Mouse (Mus musculus) myocyte (in vitro differentiated cells): ENCODE data around the gene Kank3. TPM values are rescaled to one million over a fixed set of nuclear protein-coding genes. Genes with fewer than 3 reads are reported as not detected.
A peak's percentile ranks its signal among the peaks of the same experiment; 100 is the strongest.

ENCODE experiments used
- H3K27me3 ChIP-seq: one replicate; pipeline ENCODE4 v1.6.1; 2011; ENCODE audit not compliant: control insufficient read depth, insufficient read depth, insufficient read length
- H3K36me3 ChIP-seq: one replicate; pipeline ENCODE4 v1.6.1; 2011; ENCODE audit not compliant: control insufficient read depth, insufficient read depth
- H3K4me2 ChIP-seq: one replicate; pipeline ENCODE4 v1.6.1; 2011; ENCODE audit warnings: low read depth, control low read depth
- H3K4me3 ChIP-seq: one replicate; pipeline ENCODE4 v1.5.1; 2011; ENCODE audit warnings: mild to moderate bottlenecking, control low read depth, moderate library complexity
- H3K79me2 ChIP-seq: one replicate; pipeline ENCODE4 v1.6.1; 2011; ENCODE audit not compliant: control insufficient read depth, insufficient read depth
- H3ac ChIP-seq: one replicate; pipeline ENCODE4 v1.6.1; 2011; ENCODE audit not compliant: control insufficient read depth, insufficient read length
- CEBPB ChIP-seq: IDR thresholded peaks from 2 replicates; pipeline ENCODE4 v1.6.1; 2011; ENCODE audit warnings: mild to moderate bottlenecking, moderate library complexity; ENCODE audit not compliant: poor library complexity, insufficient read depth, severe bottlenecking
- E2F4 ChIP-seq: IDR thresholded peaks from one replicate; pipeline ENCODE4 v1.6.1; 2011; ENCODE audit warnings: mild to moderate bottlenecking, control low read depth, moderate library complexity; ENCODE audit not compliant: insufficient read depth
- MAX ChIP-seq: IDR thresholded peaks from one replicate; pipeline ENCODE4 v1.6.1; 2011; ENCODE audit warnings: low read depth, mild to moderate bottlenecking, control low read depth
- MYOD1 ChIP-seq, 3 experiments: IDR thresholded peaks; one replicate each; pipeline ENCODE4 v1.6.1; 2011; ENCODE audit warnings: control low read depth in 2 of 3, low read depth in 2 of 3, mild to moderate bottlenecking in 2 of 3, moderate library complexity in 1 of 3; ENCODE audit not compliant: insufficient read length in 2 of 3, control insufficient read depth in 1 of 3
- MYOG ChIP-seq, 3 experiments: IDR thresholded peaks; one replicate each; pipeline ENCODE4 v1.6.1; 2011; ENCODE audit warnings: control low read depth in 2 of 3, low read depth in 2 of 3, mild to moderate bottlenecking in 2 of 3; ENCODE audit not compliant: insufficient read length in 2 of 3, control insufficient read depth in 1 of 3, insufficient read depth in 1 of 3
- POLR2A ChIP-seq: IDR thresholded peaks from one replicate; pipeline ENCODE4 v1.6.1; 2011; ENCODE audit warnings: low read depth, mild to moderate bottlenecking, control low read depth, moderate library complexity; ENCODE audit not compliant: insufficient read length
- POLR2AphosphoS2 ChIP-seq: IDR thresholded peaks from one replicate; pipeline ENCODE4 v1.6.1; 2011; ENCODE audit warnings: low read depth, control low read depth; ENCODE audit not compliant: insufficient read length
- REST ChIP-seq: IDR thresholded peaks from one replicate; pipeline ENCODE4 v1.6.1; 2011; ENCODE audit warnings: mild to moderate bottlenecking, control low read depth, moderate library complexity; ENCODE audit not compliant: insufficient read depth, insufficient read length
- SRF ChIP-seq: IDR thresholded peaks from one replicate; pipeline ENCODE4 v1.6.1; 2011; ENCODE audit warnings: low read depth; ENCODE audit not compliant: control insufficient read depth, insufficient read length
- TCF12 ChIP-seq: IDR thresholded peaks from one replicate; pipeline ENCODE4 v1.6.1; 2011; ENCODE audit warnings: mild to moderate bottlenecking, control low read depth; ENCODE audit not compliant: poor library complexity, insufficient read depth, severe bottlenecking
- TCF3 ChIP-seq: IDR thresholded peaks from one replicate; pipeline ENCODE4 v1.6.1; 2011; ENCODE audit warnings: low read depth, control low read depth; ENCODE audit not compliant: insufficient read length
- USF1 ChIP-seq: IDR thresholded peaks from one replicate; pipeline ENCODE4 v1.6.1; 2011; ENCODE audit warnings: low read depth, mild to moderate bottlenecking, control low read depth, moderate library complexity
- polyA plus RNA-seq: library from polyadenylated mRNA; unstranded; fragments of >200 nt; fragmentation: generic; extraction: Trizol; gene quantifications from one replicate; pipeline ENCODE4 v1.2.1, GENCODE M21; 2012; ENCODE audit warnings: missing spikeins

Gene Kank3
- polyA plus RNA-seq, 1 experiment = 8.3 TPM

GRCm38 (mm10) chr17:33781124-33781977, 29.0 kb upstream of the Kank3 start, which contains the start of gene Angptl4:
Gene Angptl4 (minus strand): TSS chr17:33781830.
- Histone ChIP-seq H3K36me3 (peaks cover 12% of the 10 kb centered on the region), H3K4me2 (peak within 1 kb of the TSS; percentile 88), H3K4me3 (peak within 1 kb of the TSS; percentile 25), H3K79me2 (no peaks in the 10 kb centered on the region), H3K27me3 (no peaks in the 10 kb centered on the region), H3ac (peak within 1 kb of the TSS; percentile 8)
- TF ChIP-seq SRF (no peak), MYOG (IDR thresholded peaks at IDR 0.05; ENCODE audit: control insufficient read depth in 1 of 3, insufficient read depth in 1 of 3, insufficient read length in 2 of 3, low read depth in 2 of 3) (peak; percentile 1 to 71 (median 44)), TCF3 (peak; percentile 24), TCF12 (no peak), MAX (peak; percentile 36), MYOD1 (IDR thresholded peaks at IDR 0.05; ENCODE audit: control insufficient read depth in 1 of 3, insufficient read length in 2 of 3, low read depth in 2 of 3) (peak in 2 of 3 experiments; percentile 32 to 63), USF1 (peak; percentile 41), POLR2A (peak; percentile 68), POLR2AphosphoS2 (no peak), REST (no peak), E2F4 (no peak), CEBPB (no peak)

- Histone ChIP-seq H3ac (no peak overlapping the region), H3K36me3 (peaks cover 6% of the 10 kb centered on the region), H3K27me3 (no peaks in the 10 kb centered on the region), H3K4me2 (peak overlapping the region; percentile 88), H3K4me3 (peak overlapping the region; percentile 25), H3K79me2 (no peaks in the 10 kb centered on the region)
- no peak for TF ChIP-seq E2F4
- TF ChIP-seq MYOG (IDR thresholded peaks at IDR 0.05; ENCODE audit: control insufficient read depth in 1 of 3, insufficient read depth in 1 of 3, insufficient read length in 2 of 3, low read depth in 2 of 3) = no peak
- no peak for TF ChIP-seq TCF3
- TF ChIP-seq REST = no peak
- TF ChIP-seq TCF12 = no peak
- TF ChIP-seq POLR2A = no peak
Observed at GRCm38 (mm10) chr17:33782067-33782466, 28.3 kb upstream of the Kank3 start.

- Histone ChIP-seq H3K79me2 (no peaks in the 10 kb centered on the region), H3K4me2 (peak overlapping the region; percentile 88), H3ac (no peak overlapping the region), H3K36me3 (no peaks in the 10 kb centered on the region), H3K4me3 (no peak overlapping the region), H3K27me3 (no peaks in the 10 kb centered on the region)
- TF ChIP-seq TCF3 (peak; percentile 50), CEBPB (no peak), TCF12 (peak; percentile 67), MYOD1 (IDR thresholded peaks at IDR 0.05; ENCODE audit: control insufficient read depth in 1 of 3, insufficient read length in 2 of 3, low read depth in 2 of 3) (peak; percentile 45 to 85 (median 70)), MAX (peak; percentile 79), SRF (peak; percentile 51), E2F4 (no peak), MYOG (IDR thresholded peaks at IDR 0.05; ENCODE audit: control insufficient read depth in 1 of 3, insufficient read depth in 1 of 3, insufficient read length in 2 of 3, low read depth in 2 of 3) (peak; percentile 48 to 90 (median 69))
Observed at GRCm38 (mm10) chr17:33783408-33783807, 26.9 kb upstream of the Kank3 start.

GRCm38 (mm10) chr17:33784939-33785338, 25.4 kb upstream of the Kank3 start:
- H3K4me2 ChIP-seq = no peak overlapping the region
- no peaks in the 10 kb centered on the region for H3K36me3 ChIP-seq
- H3ac ChIP-seq = no peak overlapping the region
- no peak overlapping the region for H3K4me3 ChIP-seq
- H3K27me3 ChIP-seq = no peaks in the 10 kb centered on the region
- H3K79me2 ChIP-seq = no peaks in the 10 kb centered on the region
- no peak for TF ChIP-seq POLR2A
- TF ChIP-seq TCF12 = no peak
- peak in 1 of 3 experiments; percentile 17 for TF ChIP-seq MYOD1 (IDR thresholded peaks at IDR 0.05; ENCODE audit: control insufficient read depth in 1 of 3, insufficient read length in 2 of 3, low read depth in 2 of 3)
- peak; percentile 78 for TF ChIP-seq CEBPB

- H3K4me2 ChIP-seq = no peak overlapping the region
- H3K79me2 ChIP-seq = no peaks in the 10 kb centered on the region
- no peaks in the 10 kb centered on the region for H3K27me3 ChIP-seq
- no peak overlapping the region for H3K4me3 ChIP-seq
- H3K36me3 ChIP-seq = no peaks in the 10 kb centered on the region
- TF ChIP-seq MYOD1 (IDR thresholded peaks at IDR 0.05; ENCODE audit: control insufficient read depth in 1 of 3, insufficient read length in 2 of 3, low read depth in 2 of 3) = no peak
- no peak overlapping the region for H3ac ChIP-seq
Observed at GRCm38 (mm10) chr17:33786375-33786774, 23.9 kb upstream of the Kank3 start.
